Mouse (Mus musculus) liver, adult 2 months (tissue): ENCODE measurements at regions not wholly inside any gene's neighbourhood (a gene's known extent, or its start where the extent isn't known, plus 50 kb on each side); places are given as distances from the start of the nearest gene placed in this dataset.

Experiments
- CTCF ChIP-seq: fragments of 200-500 bp; IDR thresholded peaks from 2 replicates; pipeline ENCODE4 v1.5.1; 2011; ENCODE audit warnings: low read depth, low read length, control low read depth
- POLR2A ChIP-seq: fragments of 200-500 bp; IDR thresholded peaks from 2 replicates; pipeline ENCODE4 v1.6.1; 2011; ENCODE audit warnings: low read length, control low read depth; ENCODE audit not compliant: insufficient read depth; ENCODE audit errors: extremely low read depth

DNA sequence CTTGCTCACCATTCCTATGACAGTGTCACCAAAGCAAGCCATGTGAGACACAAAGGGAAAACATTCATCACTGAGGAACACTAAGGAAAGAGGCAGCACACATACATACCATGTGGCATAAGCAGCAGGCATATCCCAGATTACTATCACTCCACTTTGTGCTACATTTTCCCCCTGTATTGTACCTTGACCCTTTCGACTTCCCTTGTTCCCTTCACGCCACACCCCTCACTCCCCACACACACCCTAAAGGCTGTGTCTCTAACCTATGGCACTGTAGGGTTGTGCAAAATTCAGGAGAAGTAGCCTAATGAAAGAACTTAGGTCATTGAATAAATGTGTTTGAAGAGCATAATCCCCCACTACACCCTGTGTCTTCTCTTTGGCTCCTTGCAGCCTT, 179.5 kb downstream of the Ptprc start:
- TF ChIP-seq POLR2A (no peak), CTCF (no peak)
